Mouse (Mus musculus) mature B cell (primary cell): ENCODE data around the gene Psenen.

Source experiments
- in situ Hi-C: fragments of 300-500 bp; cut with MboI; formaldehyde crosslinking; loops from 2 replicates; pipeline ENCODE4 v1.14.3; 2019

The Psenen gene

GRCm38 (mm10) chr7:30588676-30589434 is 25.4 kb upstream of the Psenen start, which contains the start of gene Kmt2b:
Gene Kmt2b, minus strand, starts transcription at chr7:30588726.
- in situ Hi-C loops: no loop called here

DNA sequence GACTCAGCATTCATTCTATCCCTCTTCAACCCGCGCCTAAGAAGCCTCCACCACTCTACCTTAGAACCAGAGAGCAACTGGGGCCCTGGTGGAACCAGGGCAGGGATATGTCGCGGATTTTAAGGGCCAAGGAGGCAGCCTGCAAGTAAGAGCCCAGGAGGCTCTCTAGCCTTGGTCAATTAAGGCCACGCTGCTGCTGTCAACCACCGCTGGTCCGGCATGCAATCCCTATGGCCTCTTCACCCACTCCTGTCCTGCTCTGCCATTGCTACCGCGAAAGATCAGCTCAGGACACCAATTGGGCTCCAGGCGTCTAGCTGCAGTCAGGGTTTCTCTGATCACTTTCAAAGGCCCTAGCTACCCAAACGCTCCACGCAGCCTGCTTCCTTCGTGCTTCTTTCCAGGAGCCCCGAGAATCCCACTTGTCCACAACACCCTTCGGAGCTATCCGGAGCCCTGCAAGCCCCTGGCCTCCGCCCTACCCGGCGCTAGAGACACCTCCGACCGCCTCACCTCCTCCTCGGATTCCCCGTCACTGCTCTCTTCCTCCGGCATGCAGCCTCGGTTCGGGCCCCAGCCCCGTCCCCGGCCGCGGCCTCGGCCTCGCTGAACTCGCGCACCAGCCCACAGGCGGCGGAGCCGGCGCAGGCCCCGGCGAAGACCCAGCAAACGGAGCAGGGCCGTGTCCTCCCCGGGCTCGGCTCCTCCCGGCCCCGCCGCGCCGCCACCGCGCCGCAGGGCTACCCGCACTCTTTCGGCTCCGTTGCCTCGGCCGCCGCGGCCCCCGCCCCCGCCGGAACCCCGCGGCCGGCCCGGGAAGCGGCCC is 24.6 kb upstream of the Psenen start:
- in situ Hi-C loops: no loop called here

GRCm38 (mm10) chr7:30586455-30587020 is 23.1 kb upstream of the Psenen start:
- in situ Hi-C loops: no loop called here

- in situ Hi-C loops: no loop called here
Measured at GRCm38 (mm10) chr7:30585170-30585569, 21.7 kb upstream of the Psenen start.

DNA sequence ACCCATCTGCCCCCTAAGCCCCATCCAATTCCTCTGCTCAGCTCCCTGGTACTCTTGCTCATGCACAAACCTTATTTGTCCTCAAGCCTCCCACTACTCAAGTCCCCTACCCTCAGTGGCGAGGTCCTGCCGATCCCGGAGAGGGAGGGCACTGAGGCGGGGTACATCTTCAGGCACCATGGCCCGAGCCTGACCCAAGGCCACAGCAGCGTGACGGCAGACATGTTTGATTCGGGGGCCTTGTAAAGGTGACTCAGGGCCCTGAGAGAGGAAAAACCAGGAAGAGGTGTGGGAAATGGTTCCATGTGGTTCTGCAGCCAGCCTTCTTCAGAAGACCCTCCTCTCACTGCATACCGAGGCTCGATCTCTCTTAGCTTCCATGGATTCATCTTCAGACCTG is 20.9 kb upstream of the Psenen start:
- in situ Hi-C loops: no loop called here

DNA sequence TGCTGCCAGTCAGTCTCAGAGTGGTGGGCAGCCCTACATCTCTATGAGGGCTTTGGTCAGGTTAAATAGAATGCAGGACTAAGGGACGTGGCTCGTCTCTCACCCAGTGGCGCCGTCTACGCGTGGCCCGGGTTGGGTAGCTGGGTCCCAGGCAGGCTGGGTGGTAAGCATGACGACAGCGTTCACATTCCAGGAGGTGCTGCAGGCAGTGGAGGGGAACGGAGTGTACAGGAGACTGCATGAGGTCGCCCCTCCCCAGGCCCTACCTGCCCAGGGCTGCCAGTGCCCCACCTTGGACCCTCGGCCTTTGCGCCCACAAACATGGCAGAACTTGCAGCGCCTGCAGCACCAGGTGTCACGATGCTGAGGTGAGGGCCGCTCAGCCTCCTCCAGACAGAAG is 18.1 kb upstream of the Psenen start:
- in situ Hi-C loops: no loop called here

GRCm38 (mm10) chr7:30579950-30580349 is 16.5 kb upstream of the Psenen start:
- in situ Hi-C loops: no loop called here

DNA sequence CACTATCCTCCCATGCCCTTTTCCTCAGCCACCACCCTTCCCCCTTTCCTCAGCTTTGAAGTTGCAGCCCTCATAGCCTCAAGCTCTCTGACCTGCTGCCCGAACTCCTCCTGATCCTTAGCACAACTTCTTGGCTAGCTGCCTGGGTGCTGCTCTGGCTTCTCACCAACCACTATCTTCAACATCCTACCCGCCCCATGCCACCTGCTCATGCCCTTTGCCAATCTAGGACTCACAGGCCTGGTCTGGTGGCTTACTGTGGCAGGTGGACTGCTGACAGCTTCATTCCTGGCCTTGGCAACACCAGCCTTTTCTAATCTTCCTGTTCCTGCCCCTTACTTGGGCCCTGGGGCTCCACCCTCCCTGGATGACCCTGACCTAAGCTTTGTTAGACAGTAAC is 9.5 kb upstream of the Psenen start:
- in situ Hi-C loops: no loop called here

GRCm38 (mm10) chr7:30572389-30572788 is 9.0 kb upstream of the Psenen start:
- in situ Hi-C loops: no loop called here

- in situ Hi-C loops: no loop called here
Measured at GRCm38 (mm10) chr7:30567555-30567954, 4.1 kb upstream of the Psenen start.

DNA sequence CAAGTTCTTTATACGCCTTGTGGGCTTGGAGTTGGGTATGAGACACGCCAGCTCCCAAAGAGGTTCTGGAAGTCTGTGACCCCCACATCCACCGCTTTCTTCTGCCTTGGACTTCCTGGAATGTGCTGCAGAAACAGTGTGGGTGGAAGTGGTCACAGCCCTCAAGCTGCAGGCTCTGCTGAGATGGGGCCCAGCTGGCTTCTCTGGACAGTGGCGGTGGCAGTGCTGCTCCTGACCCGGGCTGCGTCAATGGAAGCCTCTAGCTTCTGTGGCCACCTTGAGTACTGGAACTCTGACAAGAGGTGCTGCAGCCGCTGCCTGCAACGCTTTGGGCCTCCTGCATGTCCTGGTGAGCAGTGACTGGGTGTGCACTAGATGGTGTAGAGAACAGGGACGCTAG is 2.6 kb upstream of the Psenen start:
- in situ Hi-C loops: no loop called here

DNA sequence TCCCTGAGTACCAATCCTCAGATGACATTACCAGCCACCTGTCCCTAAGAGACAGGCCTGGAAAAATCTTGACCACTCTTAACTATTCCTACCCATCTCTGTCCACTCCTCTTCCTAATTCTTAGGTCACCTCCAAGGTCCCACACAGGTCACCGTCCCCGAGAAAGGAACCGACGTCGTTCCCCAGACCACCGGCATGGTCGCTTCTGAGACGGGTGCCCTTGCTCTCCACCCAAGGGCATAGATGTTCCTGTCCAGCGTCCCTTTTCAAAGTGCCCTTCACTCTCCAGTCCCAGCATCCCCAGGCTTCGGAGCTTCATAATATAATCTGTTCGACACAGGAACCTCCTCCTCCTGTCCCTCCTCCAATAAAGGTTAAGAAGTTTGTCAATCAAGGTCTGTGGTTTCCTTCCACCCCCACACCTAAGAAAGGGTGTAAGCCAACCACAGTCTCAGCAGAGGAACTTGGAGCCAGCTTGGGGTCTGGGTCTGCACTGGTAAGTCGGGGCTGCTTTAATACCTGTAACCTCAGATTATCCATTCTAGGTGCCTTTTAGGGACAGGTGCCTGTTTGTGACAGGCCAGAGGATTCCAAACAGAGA is 1.6 kb upstream of the Psenen start, which contains the start of gene Igflr1:
Gene Igflr1 (plus strand): TSS at position 458 of the 602 bp plus-strand sequence.
- in situ Hi-C loops: no loop called here

GRCm38 (mm10) chr7:30563906-30564280 is 466 bp upstream of the Psenen start:
- in situ Hi-C loops: no loop called here

DNA sequence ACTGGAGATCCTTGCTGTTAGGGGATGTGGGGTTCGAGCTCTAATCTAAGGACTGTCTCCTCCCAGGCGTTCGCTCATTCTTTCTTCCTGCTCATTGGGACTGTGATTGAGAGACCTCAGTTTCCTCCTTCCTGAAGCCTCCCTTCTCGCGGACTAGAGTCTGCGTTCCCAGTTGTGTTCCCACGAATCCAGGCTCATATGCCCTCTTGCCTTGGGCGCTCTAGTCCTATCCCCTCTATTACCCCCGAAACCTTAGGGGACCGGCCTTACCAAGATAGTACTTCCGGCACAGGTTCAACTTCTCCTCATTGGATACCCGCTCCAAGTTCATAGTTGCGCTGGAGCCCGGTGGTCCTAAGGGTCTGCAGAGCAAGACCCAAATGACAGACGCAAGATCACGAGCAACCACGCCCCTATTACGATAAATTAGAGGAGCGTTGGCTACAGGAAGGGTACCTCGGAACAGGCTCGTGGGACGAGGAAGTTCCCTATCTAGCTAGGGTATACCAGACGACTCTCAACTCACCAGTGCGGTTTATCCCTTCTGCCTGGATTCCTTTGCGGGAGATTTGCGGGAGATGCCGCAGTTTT is 806 bp downstream of the Psenen start:
- in situ Hi-C loops: no loop called here

- in situ Hi-C loops: no loop called here
Measured at GRCm38 (mm10) chr7:30560296-30560695, 3.1 kb downstream of the Psenen start.

- in situ Hi-C loops: no loop called here
Measured at GRCm38 (mm10) chr7:30559443-30559954, 3.9 kb downstream of the Psenen start, which contains the start of gene Lin37. Gene Lin37, minus strand, starts transcription at chr7:30559838.

- in situ Hi-C loops: no loop called here
Measured at GRCm38 (mm10) chr7:30558656-30559442, 4.6 kb downstream of the Psenen start.

DNA sequence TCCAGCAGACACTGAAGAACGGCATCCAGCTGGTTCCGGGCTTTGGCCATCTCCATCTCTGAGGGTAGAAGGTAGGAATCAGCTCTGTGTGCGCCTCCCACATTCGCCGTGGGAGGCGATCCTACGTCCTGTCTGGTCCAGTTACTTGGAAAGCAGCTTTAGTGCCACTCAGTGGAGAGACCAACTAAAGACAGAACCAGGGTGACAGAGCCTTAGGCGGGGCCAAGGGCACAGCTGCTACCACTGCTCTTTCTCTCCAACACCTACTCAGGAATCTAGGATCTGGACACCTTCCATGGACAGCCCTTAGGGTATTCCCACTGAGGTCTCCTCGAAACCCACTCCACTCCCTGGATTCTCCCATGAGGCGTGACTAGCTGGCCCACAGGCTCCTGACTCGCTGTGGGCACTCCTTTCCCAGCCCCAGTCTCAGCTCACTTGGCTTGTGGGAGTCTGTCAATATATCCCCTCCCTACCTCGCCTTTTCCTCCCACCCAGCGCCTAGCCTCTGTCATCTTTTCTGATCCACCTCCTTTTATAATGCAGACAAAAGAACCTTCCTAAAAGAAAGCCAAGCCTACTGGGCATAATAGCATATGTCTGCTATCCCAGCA is 5.4 kb downstream of the Psenen start:
- in situ Hi-C loops: no loop called here

- in situ Hi-C loops: no loop called here
Measured at GRCm38 (mm10) chr7:30556894-30557536, 6.4 kb downstream of the Psenen start.
